Mouse (Mus musculus) erythroid progenitor cell, adult 5-6 weeks (primary cell): ENCODE data around the gene Sgsm3. TPM values are rescaled to one million over a fixed set of nuclear protein-coding genes. Genes with fewer than 3 reads are reported as not detected.

Experiments used
- ATAC-seq: replicated peaks from 2 replicates; pipeline ENCODE4 v1.8.0; 2016; ENCODE audit warnings: moderate number of reproducible peaks, mild to moderate bottlenecking, moderate TSS enrichment, inconsistent platforms; ENCODE audit not compliant: poor library complexity, low FRiP score, severe bottlenecking
- total RNA-seq, 2 experiments: library from RNA; stranded (forward) in 1 of 2; stranded (reverse) in 1 of 2; fragments of 150-400 nt in 1 of 2; fragments of 186-747, 209-891 nt in 1 of 2; gene quantifications; 2 replicates each; pipeline versions ENCODE4 v1.2.3 to v1.2.4; 2015 to 2017; ENCODE audit warnings: low replicate concordance in 2 of 2

Sgsm3 gene
- total RNA-seq, 2 experiments from 2014 or later = 16.1 TPM; not detected in 1

DNA sequence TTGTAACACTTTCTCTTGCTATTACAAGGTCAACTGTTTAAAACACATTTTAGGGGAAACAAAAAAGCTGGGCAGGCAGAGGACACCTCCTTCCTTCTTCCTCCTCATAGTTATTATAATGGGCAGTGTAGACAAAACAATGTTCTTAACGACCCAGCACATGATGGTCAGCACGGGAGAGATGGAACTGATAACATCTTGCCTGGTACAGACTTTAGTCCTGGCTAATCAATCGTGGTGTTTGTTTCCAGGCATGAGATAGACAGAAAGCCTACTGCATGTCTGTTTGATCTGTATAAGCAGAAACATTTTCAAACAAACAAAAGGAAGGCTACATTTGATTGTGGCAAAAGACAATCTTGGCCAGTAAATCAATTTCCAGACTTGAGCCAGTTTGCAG, 72.9 kb downstream of the Sgsm3 start:
- no peak for ATAC-seq

- ATAC-seq = no peak
These were observed 74.9 kb downstream of the Sgsm3 start for GRCm38 (mm10) chr15:81052491-81052890.

DNA sequence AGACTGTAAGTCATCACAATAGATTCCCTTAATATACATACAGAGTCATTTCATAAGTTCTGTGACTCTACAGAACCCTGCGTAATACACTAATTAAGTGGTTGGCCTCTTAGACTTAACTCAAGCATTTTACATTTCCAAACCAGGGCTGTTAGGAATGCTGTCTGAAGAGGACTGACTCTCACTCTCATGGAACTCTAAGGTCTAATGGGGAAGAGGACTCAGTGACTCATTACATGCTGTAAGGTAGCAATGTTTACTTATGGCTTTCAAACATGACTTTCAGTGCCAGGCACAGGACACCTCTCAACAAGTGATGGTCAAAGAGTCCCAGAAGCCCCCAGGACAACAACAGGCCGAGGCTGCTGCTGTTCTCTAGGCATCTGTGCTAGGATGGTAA, 77.9 kb downstream of the Sgsm3 start:
- no peak for ATAC-seq

GRCm38 (mm10) chr15:81057736-81058135, 80.2 kb downstream of the Sgsm3 start:
- ATAC-seq = no peak

- no peak for ATAC-seq
These were observed 83.4 kb downstream of the Sgsm3 start for GRCm38 (mm10) chr15:81060975-81061374.

Other genes with a start within 250 kb of the Sgsm3 start
- 6.3 and 13.7 TPM in 2 replicates for gene Adsl, start 29.3 kb upstream of the Sgsm3 start, total RNA-seq (2015; ENCODE audit: low replicate concordance)
- 21.4 and 26.6 TPM in 2 replicates for gene Adsl, start 29.3 kb upstream of the Sgsm3 start, total RNA-seq (2017; ENCODE audit: low replicate concordance)
- 11.5 and 14.3 TPM in 2 replicates for gene Mrtfa, start 213.0 kb downstream of the Sgsm3 start, total RNA-seq (2015; ENCODE audit: low replicate concordance)
- 3.5 and 9.0 TPM in 2 replicates for gene Mrtfa, start 213.0 kb downstream of the Sgsm3 start, total RNA-seq (2017; ENCODE audit: low replicate concordance)